15 mouse cellular contexts compared by ENCODE assay signal in genomic region chr6:29036698-29037097, GRCm38 (mm10). TPM values are rescaled to one million over a fixed set of nuclear protein-coding genes. Genes with fewer than 3 reads are reported as not detected.
DNase-seq lines count a peak whose midpoint lies in the region; ATAC-seq lines count a peak whose summit lies in the region.
"Had no signal": no experiment of that assay in that cellular context is flagged by ENCODE, and none has a peak within 500 bp of the region (broad histone marks: within the 10 kb centered on the region; RNA-seq: fewer than 3 reads in every experiment).

No protein-coding gene starts in this region.

- H3K9me3 ChIP-seq in forebrain, embryonic 12.5 days: no peaks in the 10 kb centered on the region
- H3K9me3 ChIP-seq in forebrain, embryonic 10.5 days: no peaks in the 10 kb centered on the region
- H3K9me3 ChIP-seq in midbrain, embryonic 13.5 days: no peaks in the 10 kb centered on the region
- no peaks in the 10 kb centered on the region for H3K9me3 ChIP-seq in midbrain, embryonic 16.5 days (replicated peaks; ENCODE audit: control insufficient read depth, low read length, poor library complexity, severe bottlenecking)
- H3K9me3 ChIP-seq in heart, embryonic 11.5 days (replicated peaks; ENCODE audit: control insufficient read depth, low read length): no peaks in the 10 kb centered on the region
- H3K9me3 ChIP-seq: liver, embryonic 12.5 days; neural tube, embryonic 12.5 days had no signal

- DNase-seq in forebrain, embryonic 10.5 days (ENCODE audit: extremely low spot score, low spot score): no peak
- peak; percentile 61 to 69 for DNase-seq in cerebellum, postnatal 14 days
- DNase-seq in layer of hippocampus, postnatal 14 days (ENCODE audit: low spot score in 2 of 2): peak; percentile 34 to 56
- no peak for DNase-seq in heart, postnatal 10 days
- DNase-seq: heart, adult 18-20 months; kidney, postnatal 36 days; right cerebral cortex, adult 18-20 months had no signal

- no peak overlapping the region for H3K4me3 ChIP-seq in forebrain, embryonic 12.5 days (replicated peaks)
- no peak overlapping the region for H3K4me3 ChIP-seq in forebrain, embryonic 10.5 days
- H3K4me3 ChIP-seq in midbrain, embryonic 13.5 days (replicated peaks): no peak overlapping the region
- no peak overlapping the region for H3K4me3 ChIP-seq in midbrain, embryonic 16.5 days (ENCODE audit: low read depth, low read length)
- no peak overlapping the region for H3K4me3 ChIP-seq in heart, embryonic 11.5 days (ENCODE audit: low read depth, low read length)
- H3K4me3 ChIP-seq: liver, embryonic 12.5 days; neural tube, embryonic 12.5 days had no signal

- no peak overlapping the region for H3K27ac ChIP-seq in forebrain, embryonic 12.5 days
- no peak overlapping the region for H3K27ac ChIP-seq in forebrain, embryonic 10.5 days
- no peak overlapping the region for H3K27ac ChIP-seq in midbrain, embryonic 13.5 days
- no peak overlapping the region for H3K27ac ChIP-seq in midbrain, embryonic 16.5 days (ENCODE audit: low read length)
- H3K27ac ChIP-seq in heart, embryonic 11.5 days (ENCODE audit: low read depth, low read length): no peak overlapping the region
- H3K27ac ChIP-seq: liver, embryonic 12.5 days; neural tube, embryonic 12.5 days had no signal

- no peak overlapping the region for H3K9ac ChIP-seq in forebrain, embryonic 12.5 days
- no peak overlapping the region for H3K9ac ChIP-seq in midbrain, embryonic 13.5 days (replicated peaks)
- H3K9ac ChIP-seq in midbrain, embryonic 16.5 days (ENCODE audit: low read depth, low read length): no peak overlapping the region
- H3K9ac ChIP-seq in heart, embryonic 11.5 days (ENCODE audit: low read depth, low read length): no peak overlapping the region
- H3K9ac ChIP-seq: liver, embryonic 12.5 days; neural tube, embryonic 12.5 days had no signal

- peak; percentile 48; the same call in 1 of the 2 replicates for ATAC-seq in forebrain, embryonic 12.5 days (ENCODE audit: low FRiP score)
- ATAC-seq in midbrain, embryonic 13.5 days: 0 out of 2 replicates have a peak, but pooled peaks have one; percentile 22
- ATAC-seq in midbrain, embryonic 16.5 days: no peak
- no peak for ATAC-seq in heart, embryonic 11.5 days (replicated peaks; ENCODE audit: insufficient number of reproducible peaks, low FRiP score, low TSS enrichment)
- ATAC-seq: liver, embryonic 12.5 days had no signal

- 0 out of 2 replicates have a peak, but pooled peaks cover 3% of the 10 kb centered on the region for H3K27me3 ChIP-seq in forebrain, embryonic 12.5 days
- no peaks in the 10 kb centered on the region for H3K27me3 ChIP-seq in forebrain, embryonic 10.5 days (ENCODE audit: poor library complexity, severe bottlenecking)
- H3K27me3 ChIP-seq in midbrain, embryonic 13.5 days: no peaks in the 10 kb centered on the region
- H3K27me3 ChIP-seq in midbrain, embryonic 16.5 days (ENCODE audit: control insufficient read depth, insufficient read depth, low read depth, low read length): no peaks in the 10 kb centered on the region
- no peaks in the 10 kb centered on the region for H3K27me3 ChIP-seq in heart, embryonic 11.5 days (ENCODE audit: control insufficient read depth, insufficient read depth, low read length)
- H3K27me3 ChIP-seq: liver, embryonic 12.5 days; neural tube, embryonic 12.5 days had no signal

- H3K4me1 ChIP-seq in forebrain, embryonic 12.5 days: no peaks in the 10 kb centered on the region; the same call in 1 of the 2 replicates
- H3K4me1 ChIP-seq in forebrain, embryonic 10.5 days: peaks cover 17% of the 10 kb centered on the region
- peaks cover 14% of the 10 kb centered on the region for H3K4me1 ChIP-seq in midbrain, embryonic 13.5 days (replicated peaks)
- H3K4me1 ChIP-seq in midbrain, embryonic 16.5 days (ENCODE audit: control insufficient read depth, insufficient read depth, low read length): peaks cover 9% of the 10 kb centered on the region; the same call in 1 of the 2 replicates
- no peaks in the 10 kb centered on the region for H3K4me1 ChIP-seq in heart, embryonic 11.5 days (ENCODE audit: control insufficient read depth, insufficient read depth, low read length)
- H3K4me1 ChIP-seq: liver, embryonic 12.5 days; neural tube, embryonic 12.5 days had no signal

- no peaks in the 10 kb centered on the region for H3K36me3 ChIP-seq in forebrain, embryonic 12.5 days (replicated peaks)
- no peaks in the 10 kb centered on the region for H3K36me3 ChIP-seq in forebrain, embryonic 10.5 days (replicated peaks)
- no peaks in the 10 kb centered on the region for H3K36me3 ChIP-seq in midbrain, embryonic 13.5 days
- H3K36me3 ChIP-seq in midbrain, embryonic 16.5 days (ENCODE audit: control insufficient read depth, insufficient read depth, low read length): no peaks in the 10 kb centered on the region
- no peaks in the 10 kb centered on the region for H3K36me3 ChIP-seq in heart, embryonic 11.5 days (ENCODE audit: control insufficient read depth, insufficient read depth, low read length)
- H3K36me3 ChIP-seq: liver, embryonic 12.5 days; neural tube, embryonic 12.5 days had no signal

- intact Hi-C loops in heart, postnatal 10 days (cut with DNase I): no loop called here

- H3K4me2 ChIP-seq in forebrain, embryonic 12.5 days: no peak overlapping the region
- no peak overlapping the region for H3K4me2 ChIP-seq in midbrain, embryonic 13.5 days (replicated peaks)
- no peak overlapping the region for H3K4me2 ChIP-seq in midbrain, embryonic 16.5 days (ENCODE audit: low read length)
- no peak overlapping the region for H3K4me2 ChIP-seq in heart, embryonic 11.5 days
- H3K4me2 ChIP-seq: liver, embryonic 12.5 days; neural tube, embryonic 12.5 days had no signal

- 56% methylated on average over 4 of the region's 4 CpGs for WGBS in forebrain, embryonic 12.5 days
- 70% methylated on average over 4 of the region's 4 CpGs for WGBS in forebrain, embryonic 10.5 days
- 53% methylated on average over 4 of the region's 4 CpGs for WGBS in midbrain, embryonic 13.5 days
- 61% methylated on average over 4 of the region's 4 CpGs for WGBS in midbrain, embryonic 16.5 days
- WGBS in heart, embryonic 11.5 days (ENCODE audit: insufficient replicate concordance): 64% methylated on average over 4 of the region's 4 CpGs

RNA-seq across cellular contexts. Expression of gene Lep, which starts 23.3 kb away (rescaled TPM):
- not detected in 2 replicates for polyA plus RNA-seq in forebrain, embryonic 12.5 days (2016; fragmentation: Nextera tagmentation; extraction: Ambion mirVana)
- not detected in 2 replicates for polyA plus RNA-seq in forebrain, embryonic 10.5 days (2016; fragmentation: Nextera tagmentation; extraction: Ambion mirVana)
- polyA plus RNA-seq in midbrain, embryonic 13.5 days (2015; fragmentation: Nextera tagmentation; extraction: Ambion mirVana): not detected in 2 replicates
- polyA plus RNA-seq in midbrain, embryonic 16.5 days (2015; fragmentation: Nextera tagmentation; extraction: Ambion mirVana): not detected in 2 replicates
- total RNA-seq in layer of hippocampus, postnatal 14 days (2021): not detected
- total RNA-seq in heart, postnatal 10 days (2021): under 1 TPM; 0.29 to 0.60 TPM
- polyA plus RNA-seq in heart, embryonic 11.5 days (2014; fragmentation: Nextera tagmentation; extraction: Ambion mirVana): not detected in 2 replicates
- total RNA-seq: hematopoietic stem cell, adult 5-6 weeks; megakaryocyte progenitor cell, adult 5-6 weeks had no signal
- polyA plus RNA-seq: liver, embryonic 12.5 days; neural tube, embryonic 12.5 days had no signal

Comparison
In these comparisons a context has a peak if more than half of its experiments do, and no peak if none do; other contexts are left out.
1. ATAC-seq: peak in forebrain, embryonic 12.5 days (single experiment) and midbrain, embryonic 13.5 days (single experiment); none in midbrain, embryonic 16.5 days (single experiment) and heart, embryonic 11.5 days (single experiment).
2. DNase-seq: peak in cerebellum, postnatal 14 days (2 of 2) and layer of hippocampus, postnatal 14 days (2 of 2); none in forebrain, embryonic 10.5 days (single experiment) and heart, postnatal 10 days (0 of 2).